Mouse (Mus musculus): Measurements from ENCODE around the gene Zfp981.
"Not testable (repeated sequence)": the region's sequence is repeated elsewhere in the genome, so short reads cannot be mapped to it uniquely, and the experiment has no call there.

Gene Zfp981

DNA sequence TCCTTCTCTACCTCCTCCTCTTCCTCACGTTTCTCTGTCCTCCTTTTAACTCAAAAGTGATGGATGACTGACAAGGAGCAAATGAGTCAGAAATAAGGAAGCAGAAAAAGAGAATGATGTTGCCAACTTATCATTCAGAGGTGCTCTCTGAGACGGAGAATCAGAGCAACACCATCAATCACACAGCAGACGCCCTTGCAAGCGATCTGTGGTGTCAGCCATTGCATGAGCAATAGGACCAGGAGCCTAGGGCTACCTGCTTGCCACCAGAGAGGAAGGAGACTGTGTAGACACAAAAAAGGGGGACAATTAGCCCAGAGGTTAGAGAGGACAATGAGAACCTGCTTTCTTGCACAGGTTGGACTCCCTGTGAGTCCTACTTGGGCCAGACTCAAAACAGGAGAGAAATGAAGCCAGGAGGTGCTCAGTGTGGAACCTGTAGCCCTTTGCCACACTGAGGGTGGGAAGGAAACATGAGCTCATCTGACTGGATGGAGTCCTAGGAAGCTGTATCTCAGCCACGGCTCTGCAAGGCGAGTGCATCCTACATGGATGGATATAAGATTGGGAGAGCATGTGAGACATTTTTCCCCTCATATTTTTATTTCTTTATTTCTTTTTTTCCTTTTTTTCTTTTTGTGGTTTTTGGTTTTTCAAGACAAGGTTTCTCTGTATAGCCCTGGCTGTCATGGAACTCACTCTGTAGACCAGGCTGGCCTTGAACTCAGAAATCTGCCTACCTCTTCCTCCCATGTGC is 16.5 kb upstream of the Zfp981 start:
- not testable (repeated sequence) for DNase-seq (ENCODE audit: low spot score in 2 of 2)

DNA sequence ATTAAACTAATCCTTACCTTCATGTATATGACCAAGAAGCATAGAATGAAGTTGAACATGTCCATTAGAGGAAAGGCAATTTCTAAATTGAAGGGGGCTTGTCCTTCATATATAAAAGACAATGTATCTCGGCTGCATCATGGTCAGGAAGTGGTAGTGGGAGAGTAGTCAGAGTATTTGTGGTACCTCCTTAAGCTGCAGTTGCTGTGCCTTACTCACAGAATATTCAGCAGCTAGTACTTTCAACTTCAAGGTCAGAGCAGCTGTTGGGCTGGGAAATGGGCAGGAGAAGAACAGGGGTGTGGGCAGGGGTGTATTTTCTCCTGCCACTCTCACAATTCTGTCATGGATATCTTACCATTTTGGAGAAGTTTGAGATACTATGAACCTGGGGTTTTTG is 15.1 kb upstream of the Zfp981 start:
- DNase-seq (ENCODE audit: low spot score in 2 of 2): not testable (repeated sequence)

DNA sequence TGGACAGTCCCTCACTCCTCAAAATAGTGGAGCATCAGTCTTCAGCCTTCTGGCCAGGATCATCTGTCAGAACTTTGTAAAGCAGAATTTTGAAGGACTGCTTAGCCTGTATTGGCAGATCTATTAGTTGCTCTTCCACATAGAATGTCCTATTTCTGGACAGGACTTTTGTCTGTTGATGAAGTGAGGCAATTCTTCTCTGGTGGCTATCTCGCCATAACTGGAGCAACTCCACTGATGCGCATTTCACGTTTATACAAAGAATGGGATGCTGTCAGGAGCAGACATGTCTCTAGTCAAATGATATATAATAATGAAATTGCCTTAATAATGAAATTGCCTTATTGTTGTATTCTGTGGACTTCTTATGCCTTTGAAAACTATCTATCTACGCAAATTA is 12.6 kb upstream of the Zfp981 start:
- not testable (repeated sequence) for DNase-seq (ENCODE audit: low spot score in 2 of 2)

DNA sequence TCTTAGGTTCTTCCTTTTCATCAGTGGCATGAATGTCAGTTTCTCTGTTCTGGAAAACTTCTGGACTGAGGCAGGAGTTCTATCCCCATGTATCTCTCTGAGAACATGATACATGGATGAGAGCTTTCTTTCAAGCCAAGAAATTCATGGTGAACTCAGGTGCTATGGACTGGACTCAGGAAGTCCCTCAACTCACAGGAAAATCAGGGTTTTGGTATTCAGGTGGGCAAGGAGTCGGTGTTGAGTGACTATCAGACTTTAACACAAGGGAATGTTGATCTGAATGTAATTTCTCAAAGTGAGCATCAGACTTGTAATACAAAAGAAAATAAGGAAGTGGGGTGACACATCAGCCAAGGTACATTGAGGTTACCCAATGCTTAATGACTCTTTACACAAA is 9.8 kb upstream of the Zfp981 start:
- DNase-seq (ENCODE audit: low spot score in 2 of 2): not testable (repeated sequence)

DNA sequence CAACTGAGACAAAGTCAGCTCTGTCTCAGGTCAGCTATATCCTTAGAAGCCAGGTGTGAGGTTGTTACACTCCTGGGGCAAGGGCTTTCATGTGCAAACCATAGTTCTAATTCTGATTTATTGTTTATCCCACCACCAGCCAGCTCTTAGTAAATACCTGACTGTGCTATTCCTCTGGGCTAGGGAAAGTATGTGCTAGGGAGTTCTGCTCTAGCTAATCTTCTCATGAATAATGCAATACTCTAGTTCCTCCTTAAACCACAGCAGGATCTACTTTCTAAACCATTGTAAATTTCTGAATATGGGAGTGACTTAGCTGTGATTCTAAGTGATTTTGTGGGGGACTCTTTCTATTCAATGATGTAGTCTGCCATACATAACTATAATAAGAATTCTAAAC is 9.4 kb upstream of the Zfp981 start:
- DNase-seq (ENCODE audit: low spot score in 2 of 2): no peak

DNA sequence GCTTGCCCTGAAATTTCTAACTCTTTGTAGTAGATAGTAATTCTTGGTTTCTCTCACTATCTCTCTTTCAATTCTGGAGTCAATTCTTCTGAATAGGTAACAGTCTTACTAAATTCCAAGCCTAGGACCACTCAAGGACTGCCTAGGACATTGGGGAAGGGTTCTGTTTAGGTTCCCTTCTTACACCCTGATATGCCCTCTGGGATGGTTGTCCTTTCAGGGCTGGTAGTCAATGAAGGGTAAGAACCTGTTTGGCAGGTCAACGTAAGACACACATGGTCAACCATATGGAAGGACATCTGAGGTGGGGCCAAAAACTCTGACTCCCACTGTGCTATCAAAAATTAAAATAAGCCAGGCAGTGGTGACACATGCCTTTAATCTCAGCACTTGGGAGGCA is 9.0 kb upstream of the Zfp981 start:
- no peak for DNase-seq (ENCODE audit: low spot score in 2 of 2)

DNA sequence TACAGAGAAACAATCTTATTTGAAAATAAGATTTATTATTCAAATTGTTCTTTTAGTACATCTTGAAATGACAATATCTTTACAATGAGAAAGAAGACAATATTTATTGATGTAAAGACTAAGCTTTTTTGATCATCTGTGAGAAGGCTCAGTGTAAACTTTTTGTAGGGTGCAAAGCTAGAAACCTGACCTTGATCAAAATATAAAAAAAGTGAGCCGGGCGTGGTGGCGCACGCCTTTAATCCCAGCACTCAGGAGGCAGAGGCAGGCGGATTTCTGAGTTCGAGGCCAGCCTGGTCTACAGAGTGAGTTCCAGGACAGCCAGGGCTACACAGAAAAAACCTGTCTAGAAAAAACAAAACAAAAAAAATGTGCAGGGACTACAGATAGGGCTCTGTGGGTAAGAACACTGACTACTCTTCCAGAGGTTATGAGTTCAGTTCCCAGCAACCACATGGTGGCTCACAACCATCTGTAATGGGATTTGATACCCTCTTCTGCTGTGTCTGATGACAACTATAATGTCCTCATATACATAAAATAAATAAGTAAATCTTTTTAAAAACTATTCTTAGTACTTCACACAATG is 8.4 kb upstream of the Zfp981 start:
- not testable (repeated sequence) for DNase-seq (ENCODE audit: low spot score in 2 of 2)

DNA sequence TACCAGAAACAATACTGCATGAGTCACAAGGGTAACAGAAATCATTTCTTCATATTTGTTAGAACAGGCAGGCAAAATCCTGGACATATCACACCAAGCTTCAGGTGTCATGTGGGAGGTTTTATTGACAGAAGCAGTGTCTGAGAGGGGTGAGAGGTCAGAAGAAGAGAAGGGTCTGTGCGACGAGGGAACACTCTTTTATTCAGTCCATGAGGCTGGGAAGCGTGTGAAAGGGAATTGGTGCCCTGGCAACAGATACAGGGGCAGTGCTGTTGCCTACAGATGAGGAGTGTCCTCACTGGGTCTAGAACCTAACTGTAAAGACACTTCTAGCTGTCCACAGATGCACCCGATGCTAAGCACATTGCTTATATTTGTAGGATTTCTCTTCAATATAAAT is 6.8 kb upstream of the Zfp981 start:
- DNase-seq (ENCODE audit: low spot score in 2 of 2): no peak

DNA sequence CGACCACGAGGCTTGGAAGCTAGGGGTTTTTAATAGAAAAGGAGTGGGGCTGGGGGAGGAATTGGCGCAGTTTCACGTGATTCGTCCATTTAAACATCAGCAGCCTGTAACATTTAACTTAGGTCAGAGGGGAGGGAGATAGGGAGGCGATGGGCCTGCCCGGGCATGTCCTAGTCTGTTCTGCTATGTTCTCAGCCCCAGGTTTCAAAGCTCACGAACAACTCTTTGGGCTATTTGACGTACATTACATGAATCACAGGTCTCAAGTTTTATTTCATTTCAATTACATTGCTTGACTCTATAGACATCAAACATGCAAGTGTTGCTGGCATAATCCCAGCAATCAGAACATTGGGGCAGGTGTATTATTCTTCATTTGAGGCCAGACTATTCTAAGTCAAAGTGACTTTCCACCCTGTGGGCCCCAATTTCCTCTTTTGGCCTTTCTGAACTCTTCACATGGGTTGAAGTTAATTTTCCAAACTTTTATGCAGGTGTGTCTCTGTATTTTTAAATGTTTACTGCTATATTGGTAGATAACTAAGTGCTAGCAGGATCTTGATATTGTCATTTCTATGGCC is 4.0 kb upstream of the Zfp981 start:
- DNase-seq (ENCODE audit: low spot score in 2 of 2): not testable (repeated sequence)

DNA sequence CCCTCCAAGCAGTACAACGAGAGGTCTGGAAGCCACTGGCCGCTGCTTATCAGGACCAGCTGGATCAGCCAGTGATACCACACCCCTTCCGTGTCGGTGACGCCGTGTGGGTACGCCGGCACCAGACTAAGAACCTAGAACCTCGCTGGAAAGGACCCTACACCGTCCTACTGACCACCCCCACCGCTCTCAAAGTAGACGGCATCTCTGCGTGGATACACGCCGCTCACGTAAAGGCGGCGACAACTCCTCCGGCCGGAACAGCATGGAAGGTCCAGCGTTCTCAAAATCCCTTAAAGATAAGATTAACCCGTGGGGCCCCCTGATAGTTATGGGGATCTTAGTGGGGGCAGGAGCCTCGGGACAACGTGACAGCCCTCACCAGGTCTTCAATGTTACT is 7.2 kb downstream of the Zfp981 start:
- not testable (repeated sequence) for DNase-seq (ENCODE audit: low spot score in 2 of 2)

DNA sequence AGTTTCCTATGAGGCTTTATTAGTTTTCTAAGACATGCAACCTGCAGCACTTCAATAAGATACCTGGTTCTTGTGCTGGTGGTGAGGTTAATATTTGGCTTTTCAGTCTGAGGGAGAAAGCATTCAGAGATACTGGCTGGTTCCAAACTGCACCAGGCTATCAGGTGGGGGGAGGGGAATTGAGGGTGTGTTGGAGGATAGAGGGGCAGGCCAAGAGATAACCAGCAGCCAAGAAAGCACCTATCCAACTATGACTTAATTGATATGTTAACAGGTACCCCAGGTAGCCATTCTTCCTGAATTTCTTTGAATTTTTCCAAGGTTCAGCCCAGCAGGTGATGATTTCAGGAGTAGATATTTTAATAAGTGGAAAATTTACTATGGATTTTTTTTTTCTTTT is 10.0 kb downstream of the Zfp981 start:
- DNase-seq (ENCODE audit: low spot score in 2 of 2): not testable (repeated sequence)

DNA sequence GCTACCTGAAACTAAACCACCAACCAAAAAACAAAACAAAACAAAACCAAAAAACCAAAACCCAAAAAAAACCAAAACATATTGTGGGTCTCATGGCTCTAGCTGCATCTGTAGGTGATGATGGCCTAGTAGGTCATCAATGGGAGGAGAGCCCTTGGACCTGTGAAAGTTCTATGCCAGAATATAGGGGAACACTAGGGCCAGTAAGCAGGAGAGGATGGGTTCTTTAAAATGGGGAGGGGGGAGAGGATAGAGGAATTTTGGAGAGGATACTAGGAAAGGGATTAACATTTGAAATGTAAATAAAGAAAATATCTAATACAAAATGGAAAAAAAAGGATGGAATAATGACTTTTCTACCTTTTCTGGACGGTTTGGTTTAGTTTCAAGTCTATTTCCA is 14.6 kb downstream of the Zfp981 start:
- DNase-seq (ENCODE audit: low spot score in 2 of 2): no peak

DNA sequence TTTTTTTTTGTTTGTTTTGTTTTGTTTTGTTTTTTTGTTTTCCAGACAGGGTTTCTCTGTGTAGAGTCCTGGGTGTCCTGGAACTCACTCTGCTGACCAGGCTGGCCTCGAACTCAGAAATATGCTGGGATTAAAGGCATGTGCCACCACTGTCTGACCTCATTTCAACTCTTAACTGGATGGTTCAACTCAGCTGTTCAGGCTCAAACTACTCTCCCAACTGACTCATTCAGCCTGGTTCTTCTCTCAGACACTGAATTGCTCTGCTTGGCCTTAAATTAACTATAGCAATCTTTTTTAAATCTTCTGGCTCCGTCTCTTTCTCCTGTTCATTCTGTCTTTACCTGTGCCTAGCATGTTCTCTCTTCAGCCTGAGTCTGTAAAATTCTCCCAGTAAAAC is 15.3 kb downstream of the Zfp981 start:
- DNase-seq (ENCODE audit: low spot score in 2 of 2): not testable (repeated sequence)

DNA sequence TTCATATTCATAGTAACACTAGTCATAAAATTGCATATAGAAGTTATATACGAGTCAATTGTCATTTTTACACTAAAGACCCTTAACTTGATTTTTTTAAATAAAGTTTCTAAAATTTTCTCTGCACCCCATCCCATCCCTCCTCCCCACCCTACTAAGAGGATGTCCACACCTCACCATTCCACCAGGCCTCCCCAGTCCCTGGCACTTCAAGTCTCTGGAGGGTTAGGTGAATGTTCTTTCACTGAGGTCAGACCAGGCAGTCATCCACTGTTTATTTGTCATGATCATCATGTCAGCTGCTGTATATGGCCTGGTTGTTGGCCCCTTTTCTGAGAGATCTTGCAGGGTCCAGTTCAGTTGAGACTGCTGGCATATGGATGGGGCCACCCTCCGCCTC is 18.9 kb downstream of the Zfp981 start:
- DNase-seq (ENCODE audit: low spot score in 2 of 2): no peak

DNA sequence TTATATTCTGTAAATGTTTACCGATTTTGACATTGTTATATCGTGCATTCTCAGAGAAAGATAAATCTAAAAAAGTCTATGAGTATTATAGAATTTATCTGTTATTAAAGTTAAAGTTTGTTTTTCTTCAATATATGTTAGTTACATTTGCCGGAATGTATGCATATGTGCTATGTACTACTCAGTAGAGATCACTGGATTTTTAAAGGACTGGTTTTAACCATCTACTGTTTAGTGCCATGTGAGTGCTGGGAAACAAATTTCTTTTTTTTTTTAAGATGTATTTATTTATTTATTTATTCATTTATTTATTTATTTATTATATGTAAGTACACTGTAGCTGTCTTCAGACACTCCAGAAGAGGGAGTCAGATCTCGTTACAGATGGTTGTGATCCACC is 32.7 kb downstream of the Zfp981 start:
- DNase-seq (ENCODE audit: low spot score in 2 of 2): no peak

DNA sequence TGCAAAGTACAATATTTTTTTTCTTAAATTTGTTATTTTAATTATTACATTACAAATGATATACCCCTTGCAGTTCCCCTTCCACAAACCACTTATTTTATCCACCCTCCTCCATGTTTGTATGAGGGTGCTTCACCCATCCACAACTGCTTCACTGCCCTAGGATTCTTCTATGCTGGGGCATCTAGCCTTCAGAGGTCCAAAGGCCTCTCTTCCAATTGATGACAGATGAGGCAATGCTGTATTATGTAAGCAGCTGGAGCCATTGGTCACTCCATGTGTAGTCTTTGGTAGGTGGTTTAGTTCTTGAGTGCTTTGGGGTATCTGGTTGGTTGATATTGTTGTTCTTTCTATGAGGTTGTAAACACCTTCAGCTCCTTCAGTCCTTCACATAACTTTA is 34.1 kb downstream of the Zfp981 start:
- DNase-seq (ENCODE audit: low spot score in 2 of 2): no peak

DNA sequence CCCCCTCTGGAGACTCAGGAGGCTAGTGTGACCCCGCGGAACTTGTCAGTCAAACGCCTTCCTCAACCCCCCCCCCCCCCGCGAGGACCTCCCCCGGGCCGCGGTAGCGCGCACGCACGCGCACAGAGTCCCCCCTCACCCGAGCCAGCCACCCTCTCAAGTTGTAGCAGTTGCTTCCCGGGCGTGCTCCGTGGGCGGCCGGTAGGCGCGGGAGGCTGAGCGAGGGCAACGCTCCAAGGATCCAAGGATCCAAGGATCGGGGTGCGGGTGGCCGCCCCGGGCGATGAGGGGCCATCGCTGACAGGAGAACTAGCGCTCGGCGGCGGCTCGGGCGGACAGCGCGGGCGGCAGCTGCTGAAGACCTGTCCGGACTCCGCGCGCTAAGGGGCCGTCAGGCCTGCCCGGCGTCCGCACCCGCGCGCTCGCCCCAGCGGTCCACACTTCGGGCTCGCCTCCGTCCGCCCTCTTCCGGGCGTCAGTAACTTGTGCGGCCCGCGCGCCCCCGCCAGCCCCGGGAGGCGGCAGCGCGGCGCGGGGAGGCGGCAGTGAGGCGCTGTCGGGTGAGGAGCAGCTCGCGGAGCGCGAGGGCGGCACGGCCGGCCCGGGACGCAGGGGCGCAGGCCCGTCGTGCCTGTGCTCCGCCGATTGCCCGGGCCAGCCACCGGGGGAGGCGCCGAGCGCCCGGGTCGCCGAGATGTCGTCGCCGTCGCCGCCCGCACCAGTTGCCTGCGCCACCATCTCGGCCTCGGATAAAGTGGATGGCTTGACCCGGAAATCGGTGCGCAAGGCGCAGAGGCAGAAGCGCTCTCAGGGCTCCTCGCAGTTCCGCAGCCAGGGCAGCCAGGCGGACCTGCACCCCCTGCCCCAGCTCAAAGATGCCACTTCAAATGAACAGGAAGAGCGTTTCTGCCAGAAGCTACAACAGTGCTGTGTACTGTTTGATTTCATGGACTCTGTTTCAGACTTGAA is 78.4 kb downstream of the Zfp981 start:
- not testable (repeated sequence) for DNase-seq (ENCODE audit: low spot score in 2 of 2)
